Mouse (Mus musculus): ENCODE measurements around the gene Ccin.

The Ccin gene

GRCm38 (mm10) chr4:43974914-43975616, 8.2 kb upstream of the Ccin start:
- no peak for DNase-seq

- no peak for DNase-seq
Measured at GRCm38 (mm10) chr4:43976223-43976740, 7.0 kb upstream of the Ccin start.

- DNase-seq: peak; percentile 77
Measured at GRCm38 (mm10) chr4:43978521-43979443, 4.5 kb upstream of the Ccin start.

GRCm38 (mm10) chr4:43979746-43980145, 3.5 kb upstream of the Ccin start:
- peak; percentile 67 for DNase-seq

DNA sequence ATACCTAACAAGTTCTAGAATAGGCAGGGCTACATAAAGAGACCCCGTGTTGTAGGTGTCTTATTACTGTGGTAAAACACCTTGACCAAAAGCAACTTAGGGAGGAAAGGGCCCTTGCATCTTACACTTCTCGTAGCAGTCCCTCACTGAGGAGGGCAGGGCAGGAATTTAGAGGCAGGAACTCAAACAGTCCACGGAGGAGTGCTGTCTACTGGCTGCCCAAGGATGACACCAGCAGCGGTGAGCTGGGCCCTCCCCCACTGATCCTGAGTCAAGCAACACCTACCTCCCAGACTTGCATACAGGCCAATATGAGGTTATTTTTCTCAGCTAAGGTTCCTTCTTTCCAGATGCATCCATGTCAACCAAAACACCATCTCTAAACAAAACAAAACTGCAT, 3.0 kb upstream of the Ccin start:
- no peak for DNase-seq

DNA sequence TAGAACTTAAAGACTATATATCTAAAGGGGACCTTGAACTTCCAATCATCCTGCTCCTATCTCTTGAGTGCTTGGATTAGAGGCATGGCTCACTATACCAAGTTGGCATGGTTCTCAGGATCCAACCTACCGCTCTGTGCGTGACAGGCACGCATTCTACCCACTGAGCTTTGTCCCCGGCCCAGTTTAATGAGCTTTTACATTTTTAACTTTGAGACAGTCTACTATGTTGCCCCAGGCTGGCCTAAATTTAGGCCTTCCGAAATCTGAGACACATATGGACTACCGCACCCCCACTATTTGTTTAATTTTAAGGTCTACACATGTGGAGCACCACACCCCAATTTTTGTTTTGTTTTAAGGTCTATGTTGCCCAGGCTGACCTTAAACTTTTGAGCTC, 2.4 kb upstream of the Ccin start:
- no peak for DNase-seq

DNA sequence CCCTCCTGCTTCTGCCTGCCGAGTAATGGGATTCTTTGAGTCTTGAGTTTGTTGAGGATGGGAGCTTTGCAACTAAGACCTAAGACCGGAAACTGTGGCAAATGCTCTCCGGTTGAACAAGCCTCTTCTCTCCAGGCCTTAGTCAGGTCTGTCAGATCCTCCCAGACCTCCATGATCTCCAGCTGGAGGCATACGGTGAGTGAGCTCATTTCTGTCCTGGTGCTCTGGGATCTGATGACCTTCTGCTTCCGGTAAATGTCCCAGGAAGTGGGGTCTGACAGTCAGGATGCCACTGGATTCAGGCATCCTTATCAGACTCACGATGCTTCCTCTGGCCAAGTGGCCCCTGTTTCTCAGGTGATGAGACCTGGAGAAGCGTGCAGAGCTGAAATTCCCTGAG, 2.0 kb upstream of the Ccin start:
- no peak for DNase-seq

- peak; percentile 95 for DNase-seq
Measured at GRCm38 (mm10) chr4:43982053-43982732, 1.1 kb upstream of the Ccin start.

DNA sequence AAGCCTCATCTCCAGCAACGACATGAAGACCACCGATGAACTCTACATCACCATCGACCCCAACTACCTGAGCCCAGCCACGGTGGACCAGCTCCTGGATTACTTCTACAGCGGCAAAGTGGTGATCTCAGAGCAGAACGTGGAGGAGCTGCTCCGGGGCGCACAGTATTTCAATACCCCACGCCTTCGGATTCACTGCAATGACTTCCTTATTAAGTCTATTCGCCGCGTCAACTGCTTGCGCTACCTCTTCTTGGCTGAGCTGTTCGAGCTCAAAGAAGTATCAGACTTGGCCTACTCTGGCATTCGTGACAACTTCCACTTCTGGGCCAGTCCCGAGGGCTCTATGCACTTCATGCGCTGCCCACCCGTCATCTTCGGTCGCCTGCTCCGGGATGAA, 473 bp downstream of the Ccin start:
- no peak for DNase-seq

DNA sequence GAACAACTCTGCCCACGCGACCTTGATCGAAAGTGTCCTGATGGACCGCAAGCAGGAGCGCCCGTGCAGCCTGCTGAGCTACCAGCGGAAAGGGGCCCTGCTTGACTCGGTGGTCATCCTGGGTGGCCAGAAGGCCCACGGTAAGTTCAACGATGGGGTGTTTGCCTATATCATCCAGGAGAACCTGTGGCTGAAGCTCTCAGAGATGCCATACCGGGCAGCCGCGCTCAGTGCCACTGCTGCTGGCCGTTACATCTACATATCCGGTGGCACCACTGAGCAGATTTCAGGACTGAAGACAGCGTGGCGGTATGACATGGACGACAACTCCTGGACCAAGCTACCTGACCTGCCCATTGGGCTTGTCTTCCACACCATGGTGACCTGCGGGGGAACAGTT, 1.0 kb downstream of the Ccin start:
- DNase-seq: no peak

DNA sequence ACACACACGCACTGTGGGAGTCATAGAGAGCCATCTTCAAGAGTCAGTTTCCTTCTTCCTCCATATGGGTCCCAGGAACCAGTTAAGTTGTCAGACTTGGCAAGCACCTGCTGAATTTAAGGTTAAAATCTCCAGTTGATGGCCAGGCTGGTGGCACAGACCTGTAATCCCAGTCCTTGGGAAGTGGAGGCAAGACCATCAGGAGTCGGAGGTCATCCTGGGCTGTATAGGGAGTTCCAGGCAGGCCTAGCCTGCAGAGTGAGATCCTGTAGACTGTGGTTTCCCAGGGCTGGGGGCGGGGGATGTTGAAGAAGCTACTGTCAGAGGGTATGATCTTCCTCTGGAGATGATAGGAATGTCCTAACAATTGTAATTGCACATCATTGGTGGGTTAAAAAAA, 5.7 kb downstream of the Ccin start:
- DNase-seq: no peak

- DNase-seq: no peak
Measured at GRCm38 (mm10) chr4:43993072-43993471, 9.8 kb downstream of the Ccin start.

DNA sequence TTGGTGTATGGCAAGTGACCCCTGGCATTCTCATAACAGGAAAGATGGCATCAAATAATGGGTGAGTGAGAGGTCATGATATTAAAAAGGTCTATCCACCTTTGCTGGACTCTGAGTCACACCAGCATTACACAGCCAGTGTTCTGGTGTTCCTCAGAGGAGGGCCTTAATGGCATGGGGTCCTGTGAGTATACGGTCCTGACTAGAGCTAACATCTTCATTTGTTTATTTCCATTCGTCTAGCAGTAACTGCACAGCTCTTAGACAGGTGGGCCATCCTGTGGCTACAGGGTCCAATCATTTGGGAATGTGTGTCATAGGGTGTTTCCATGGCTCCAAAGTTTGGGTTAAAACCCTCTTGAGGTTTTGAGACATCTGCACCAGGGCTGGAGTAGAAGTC, 11.1 kb downstream of the Ccin start:
- no peak for DNase-seq

DNA sequence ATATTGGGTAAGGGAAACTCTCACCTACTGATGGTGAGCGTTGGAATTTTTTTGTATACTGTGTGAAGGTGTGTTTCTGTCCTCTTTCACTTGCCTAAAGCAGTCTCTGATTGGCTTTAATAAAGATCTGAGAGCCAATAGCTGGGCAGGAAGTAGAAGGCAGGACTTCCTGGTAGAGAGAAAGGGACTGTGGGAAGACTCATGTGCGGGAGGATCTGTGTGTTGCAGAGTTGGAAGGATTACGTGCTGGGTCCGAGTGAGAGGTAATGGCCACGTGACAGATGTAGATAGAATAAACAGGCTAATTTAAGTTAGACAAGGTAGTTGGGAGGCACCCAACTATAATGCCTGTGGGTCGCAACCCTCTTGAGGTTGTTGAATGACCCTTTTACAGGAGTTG, 20.3 kb downstream of the Ccin start:
- DNase-seq: no peak

- DNase-seq: no peak
Measured at GRCm38 (mm10) chr4:44004126-44004525, 20.8 kb downstream of the Ccin start, which contains the start of gene Clta. TSS of gene Clta (plus strand) at chr4:44004452.

DNA sequence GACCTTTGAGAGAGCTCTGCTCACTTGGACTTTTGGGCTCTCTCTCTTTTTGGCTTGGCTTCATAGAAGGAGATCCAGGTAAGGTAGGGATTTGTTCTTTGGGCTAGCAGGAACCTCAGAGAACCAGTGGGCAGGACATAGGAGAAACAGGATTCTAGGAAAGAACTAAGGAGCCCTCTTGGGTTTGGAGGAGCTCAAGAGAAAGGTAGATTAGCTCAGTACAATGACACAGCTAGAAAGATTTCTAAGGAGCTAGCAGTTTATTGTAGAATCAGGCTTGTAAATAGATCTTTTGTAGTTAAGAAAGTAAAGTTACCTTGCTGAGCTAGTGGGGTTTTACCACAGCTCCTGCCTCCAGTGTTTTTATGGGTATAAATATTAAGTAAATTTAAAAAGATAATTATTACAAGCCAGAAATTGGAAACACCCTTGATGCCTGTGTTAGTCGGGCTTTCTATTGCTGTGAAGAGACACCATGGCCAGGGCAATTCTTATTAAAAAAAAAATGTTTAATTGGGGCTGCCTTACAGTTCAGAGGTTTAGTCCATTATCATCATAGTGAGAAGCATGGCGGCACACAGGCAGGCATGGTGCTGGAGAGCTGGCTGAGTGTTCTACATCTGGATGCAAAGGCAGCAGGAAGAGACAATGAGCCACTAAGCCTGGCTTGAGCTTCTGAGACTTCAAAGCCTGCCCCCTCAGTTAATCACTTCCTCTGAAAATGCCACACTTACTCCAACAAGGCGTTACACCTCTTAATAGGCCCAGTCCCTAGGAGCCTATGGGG, 21.5 kb downstream of the Ccin start:
- DNase-seq: no peak

DNA sequence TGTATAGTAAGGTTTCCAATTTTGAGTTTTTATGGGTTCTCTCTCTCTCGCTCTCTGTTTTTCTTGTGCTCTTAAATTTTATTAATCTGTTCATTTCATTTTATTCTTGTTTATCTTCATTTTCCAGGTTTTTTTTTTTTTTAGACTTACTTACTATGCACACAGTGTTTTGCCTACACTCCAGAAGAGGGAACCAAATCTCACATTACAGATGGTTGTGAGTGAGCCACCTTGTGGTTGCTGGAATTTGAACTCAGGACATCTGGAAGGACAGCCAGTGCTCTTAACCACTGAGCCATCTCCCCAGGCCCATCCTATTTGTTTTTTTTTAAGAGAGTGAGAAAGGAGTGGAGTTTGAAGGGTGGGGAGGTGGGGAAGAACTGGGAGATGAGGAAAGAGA, 26.9 kb downstream of the Ccin start:
- DNase-seq: no peak

DNA sequence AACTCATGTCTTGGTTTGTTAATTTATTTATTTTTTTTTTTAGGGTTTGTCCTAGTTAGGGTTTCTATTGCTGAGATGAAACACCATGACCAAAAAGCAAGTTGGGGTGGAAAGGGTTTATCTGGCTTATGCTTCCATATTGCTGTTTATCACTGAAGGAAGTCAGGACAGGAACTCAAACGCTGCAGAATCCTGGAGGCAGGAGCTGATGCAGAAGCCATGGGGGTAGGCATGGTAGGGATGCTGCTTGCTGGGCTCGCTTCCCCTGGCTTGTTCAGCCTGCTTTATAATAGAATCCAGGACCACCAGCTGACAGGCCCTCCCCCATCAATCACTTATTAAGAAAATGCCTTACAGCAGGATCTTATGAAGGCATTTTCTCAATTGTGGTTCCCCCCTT, 27.6 kb downstream of the Ccin start:
- DNase-seq: no peak

- DNase-seq: no peak
Measured at GRCm38 (mm10) chr4:44011799-44012198, 28.5 kb downstream of the Ccin start.

- DNase-seq: peak; percentile 95
Measured at GRCm38 (mm10) chr4:44012376-44013367, 29.4 kb downstream of the Ccin start.

GRCm38 (mm10) chr4:44013391-44014070, 30.2 kb downstream of the Ccin start:
- no peak for DNase-seq

Measured in kidney, postnatal 14 days (tissue).